Mouse (Mus musculus) limb, embryonic 13.5 days (tissue): Measurements from ENCODE around the gene Mipep. TPM values are rescaled to one million over a fixed set of nuclear protein-coding genes. Genes with fewer than 3 reads are reported as not detected.

Experiments used
- ATAC-seq: fragments of 200-750 bp; cut with Nextera tagmentation; 2 replicates; pipeline ENCODE4 v1.8.0; 2017; ENCODE audit warnings: low read depth, moderate number of reproducible peaks, moderate TSS enrichment; ENCODE audit not compliant: low FRiP score
- H3K27ac ChIP-seq: fragments of 300-500 bp; sonication (generic); 2 replicates; pipeline ENCODE4 v1.5.1; 2015; ENCODE audit warnings: inconsistent platforms, mild to moderate bottlenecking, moderate library complexity
- H3K27me3 ChIP-seq: fragments of 300-500 bp; sonication (generic); 2 replicates; pipeline ENCODE4 v1.6.1; 2015; ENCODE audit warnings: mild to moderate bottlenecking, inconsistent platforms
- H3K36me3 ChIP-seq: fragments of 300-500 bp; sonication (generic); 2 replicates; pipeline ENCODE4 v1.6.1; 2015; ENCODE audit warnings: inconsistent platforms, mild to moderate bottlenecking, moderate library complexity
- H3K4me1 ChIP-seq: fragments of 300-500 bp; sonication (generic); 2 replicates; pipeline ENCODE4 v1.6.1; 2015; ENCODE audit warnings: inconsistent platforms
- H3K4me2 ChIP-seq: fragments of 300-500 bp; sonication (generic); replicated peaks from 2 replicates; pipeline ENCODE4 v1.6.1; 2015; ENCODE audit warnings: inconsistent platforms, mild to moderate bottlenecking, moderate library complexity
- H3K4me3 ChIP-seq: fragments of 300-500 bp; sonication (generic); 2 replicates; pipeline ENCODE4 v1.5.1; 2015; ENCODE audit warnings: moderate library complexity, mild to moderate bottlenecking, inconsistent platforms
- H3K9ac ChIP-seq: fragments of 300-500 bp; sonication (generic); 2 replicates; pipeline ENCODE4 v1.6.1; 2015; ENCODE audit warnings: mild to moderate bottlenecking, inconsistent platforms
- H3K9me3 ChIP-seq: fragments of 300-500 bp; sonication (generic); 2 replicates; pipeline ENCODE4 v1.6.1; 2016; ENCODE audit warnings: inconsistent platforms
- WGBS: fragments of 180-500 bp; shearing (Covaris S2); methylation state at CpG from one replicate; pipeline ENCODE4 v1.1.7; 2015; 5-methylcytosine and 5-hydroxymethylcytosine counted together
- polyA plus RNA-seq: library from polyadenylated mRNA; unstranded; fragments of >200 nt; fragmentation: Nextera tagmentation; extraction: Ambion mirVana; gene quantifications from 2 replicates; pipeline ENCODE4 v1.2.1, GENCODE M21; 2015

Mipep gene
- polyA plus RNA-seq, result 18.4 and 19.0 TPM in 2 replicates

- ATAC-seq, result peak; percentile 92
- Histone ChIP-seq H3K27me3 (peaks cover 19% of the 10 kb centered on the region), H3K4me3 (peak within 1 kb of the TSS; percentile 75), H3K9me3 (no peaks in the 10 kb centered on the region), H3K4me2 (peak within 1 kb of the TSS; percentile 80), H3K27ac (no peak within 1 kb of the TSS), H3K9ac (peak within 1 kb of the TSS; percentile 70), H3K4me1 (peaks cover 5% of the 10 kb centered on the region), H3K36me3 (peaks cover 18% of the 10 kb centered on the region)
- WGBS, result under 1% methylated on average over 61 of the region's 61 CpGs
Measured at GRCm38 (mm10) chr14:60784427-60785315, at the start of gene Mipep. TSS of gene Mipep (plus strand) at chr14:60784573.

DNA sequence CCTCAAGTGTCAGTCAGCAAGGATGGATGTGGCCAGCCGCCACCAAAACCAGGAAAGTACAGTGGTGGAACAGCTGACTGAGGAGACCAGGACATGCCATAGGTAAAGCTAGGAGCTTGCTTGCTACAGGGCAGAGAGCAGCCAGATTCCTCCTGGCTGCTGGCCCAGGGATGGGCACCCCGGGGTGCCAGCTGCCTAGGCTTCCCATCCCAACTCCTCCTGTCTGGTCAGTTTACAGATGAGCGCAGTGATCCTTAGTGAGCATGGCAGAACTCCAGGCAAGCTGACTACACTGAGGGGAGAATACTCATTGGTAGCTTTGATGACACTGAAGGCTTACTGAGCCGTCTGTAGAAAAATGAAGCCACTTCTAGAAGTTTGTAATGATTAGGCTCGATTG, 49.2 kb upstream of the Mipep start:
- Histone ChIP-seq H3K9me3 (no peaks in the 10 kb centered on the region), H3K4me2 (no peak overlapping the region; the same call in 1 of the 2 replicates), H3K4me3 (no peak overlapping the region), H3K4me1 (peaks cover 67% of the 10 kb centered on the region), H3K36me3 (no peaks in the 10 kb centered on the region), H3K9ac (no peak overlapping the region), H3K27me3 (no peaks in the 10 kb centered on the region), H3K27ac (no peak overlapping the region)
- WGBS, result 70% methylated on average over 5 of the region's 5 CpGs
- no peak for ATAC-seq

DNA sequence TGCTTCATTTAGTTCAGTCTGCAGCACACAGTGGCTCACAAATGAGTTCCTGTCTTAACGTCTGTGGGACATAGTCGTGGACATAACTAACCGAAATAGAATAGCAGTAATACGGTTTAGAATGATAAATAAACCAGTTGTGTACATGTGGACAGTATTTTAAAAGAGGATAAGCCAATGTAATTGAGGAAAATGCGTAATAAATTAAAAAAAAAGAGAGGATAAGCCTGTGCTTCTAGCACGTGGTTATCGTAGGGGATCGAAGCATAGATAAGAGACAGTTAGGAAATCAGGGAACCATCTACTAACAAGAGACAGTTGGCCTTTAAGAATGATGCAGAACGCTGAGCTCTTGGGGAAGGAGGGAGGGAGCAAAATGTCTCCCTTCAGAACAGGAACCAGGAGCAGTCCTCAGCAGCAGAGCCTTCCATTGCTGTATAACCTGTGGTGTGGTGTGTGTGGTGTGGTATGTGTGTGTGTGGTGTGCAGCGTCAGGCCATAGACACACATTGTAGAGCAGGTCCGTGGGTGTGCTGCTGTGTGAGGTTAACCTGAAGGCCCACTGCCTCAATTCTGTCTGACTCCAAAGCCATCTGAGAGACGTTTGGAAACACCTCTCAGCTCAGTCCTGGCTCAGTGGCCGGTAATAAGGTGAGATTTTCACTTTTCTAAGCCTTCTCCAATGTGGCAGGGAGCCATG, 48.4 kb upstream of the Mipep start:
- 60% methylated on average over 13 of the region's 13 CpGs for WGBS
- Histone ChIP-seq H3K36me3 (no peaks in the 10 kb centered on the region), H3K4me1 (peaks cover 74% of the 10 kb centered on the region), H3K27ac (peak overlapping the region; percentile 83), H3K4me3 (no peak overlapping the region), H3K9me3 (no peaks in the 10 kb centered on the region), H3K27me3 (no peaks in the 10 kb centered on the region), H3K4me2 (peak overlapping the region; percentile 46), H3K9ac (no peak overlapping the region)
- 0 out of 2 replicates have a peak, but pooled peaks have one; percentile 1 for ATAC-seq

- WGBS, result 4% methylated on average over 4 of the region's 4 CpGs
- peak; percentile 34; the same call in 1 of the 2 replicates for ATAC-seq
- Histone ChIP-seq H3K9me3 (no peaks in the 10 kb centered on the region), H3K4me2 (peak overlapping the region; percentile 46), H3K27me3 (no peaks in the 10 kb centered on the region), H3K4me3 (no peak overlapping the region), H3K27ac (peak overlapping the region; percentile 83), H3K36me3 (no peaks in the 10 kb centered on the region), H3K9ac (no peak overlapping the region), H3K4me1 (peaks cover 80% of the 10 kb centered on the region)
Measured at GRCm38 (mm10) chr14:60736591-60737192, 47.7 kb upstream of the Mipep start.

- Histone ChIP-seq H3K36me3 (no peaks in the 10 kb centered on the region), H3K9me3 (no peaks in the 10 kb centered on the region), H3K27me3 (no peaks in the 10 kb centered on the region), H3K27ac (peak overlapping the region; percentile 83), H3K4me1 (peaks cover 80% of the 10 kb centered on the region), H3K4me3 (no peak overlapping the region), H3K4me2 (peak overlapping the region; percentile 46), H3K9ac (0 out of 2 replicates have a peak overlapping the region, but pooled peaks have one; percentile 8)
- WGBS, result 30% methylated on average over 7 of the region's 7 CpGs
- no peak for ATAC-seq
Measured at GRCm38 (mm10) chr14:60737202-60737611, 47.2 kb upstream of the Mipep start.

- Histone ChIP-seq H3K4me3 (no peak overlapping the region), H3K27me3 (no peaks in the 10 kb centered on the region), H3K4me2 (no peak overlapping the region), H3K9me3 (no peaks in the 10 kb centered on the region), H3K36me3 (no peaks in the 10 kb centered on the region), H3K9ac (no peak overlapping the region), H3K4me1 (peaks cover 74% of the 10 kb centered on the region), H3K27ac (peak overlapping the region; percentile 67)
- 53% methylated on average over 10 of the region's 10 CpGs for WGBS
- no peak for ATAC-seq
Measured at GRCm38 (mm10) chr14:60738434-60738938, 45.9 kb upstream of the Mipep start.

- no peaks in the 10 kb centered on the region for H3K9me3 ChIP-seq
- H3K4me1 ChIP-seq, result peaks cover 68% of the 10 kb centered on the region
- no peaks in the 10 kb centered on the region for H3K27me3 ChIP-seq
- H3K4me2 ChIP-seq, result no peak overlapping the region
- H3K27ac ChIP-seq, result no peak overlapping the region
- H3K36me3 ChIP-seq, result no peaks in the 10 kb centered on the region
- H3K9ac ChIP-seq, result no peak overlapping the region
- no peak overlapping the region for H3K4me3 ChIP-seq
- WGBS, result 2% methylated on average over 8 of the region's 9 CpGs
- ATAC-seq, result peak; percentile 59
Measured at GRCm38 (mm10) chr14:60739155-60739554, 45.2 kb upstream of the Mipep start.

- Histone ChIP-seq H3K9ac (no peak overlapping the region), H3K4me2 (no peak overlapping the region), H3K4me3 (no peak overlapping the region), H3K9me3 (no peaks in the 10 kb centered on the region), H3K4me1 (peaks cover 68% of the 10 kb centered on the region), H3K27me3 (no peaks in the 10 kb centered on the region), H3K36me3 (no peaks in the 10 kb centered on the region), H3K27ac (peak overlapping the region; percentile 70; the same call in 1 of the 2 replicates)
- 53% methylated on average over 12 of the region's 12 CpGs for WGBS
- no peak for ATAC-seq
Measured at GRCm38 (mm10) chr14:60739616-60740015, 44.8 kb upstream of the Mipep start.

DNA sequence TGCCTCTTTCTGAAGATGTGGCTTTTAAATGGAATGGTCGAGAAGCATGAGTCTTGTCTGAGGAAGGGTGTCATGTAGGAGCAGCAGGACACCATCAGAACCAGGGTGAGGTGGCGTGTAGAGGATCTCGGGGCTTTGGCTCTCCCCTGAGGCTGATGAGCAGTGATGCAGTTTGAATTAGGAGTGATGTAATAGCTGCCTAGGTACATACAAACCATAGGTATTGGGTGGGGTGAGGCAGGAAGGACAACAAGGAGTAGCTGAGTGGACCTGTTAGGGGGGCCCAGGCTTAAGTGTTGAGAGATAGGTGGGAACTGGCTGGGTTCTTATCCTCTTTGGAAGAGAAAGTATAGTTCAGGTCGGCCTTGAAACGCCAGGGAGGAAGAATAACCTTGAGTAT, 43.9 kb upstream of the Mipep start:
- Histone ChIP-seq H3K9me3 (no peaks in the 10 kb centered on the region), H3K9ac (no peak overlapping the region), H3K4me2 (no peak overlapping the region), H3K36me3 (no peaks in the 10 kb centered on the region), H3K27ac (no peak overlapping the region), H3K4me3 (no peak overlapping the region), H3K4me1 (peaks cover 64% of the 10 kb centered on the region), H3K27me3 (no peaks in the 10 kb centered on the region)
- ATAC-seq, result no peak
- 83% methylated on average over 5 of the region's 5 CpGs for WGBS

GRCm38 (mm10) chr14:60741033-60741432, 43.3 kb upstream of the Mipep start:
- Histone ChIP-seq H3K27ac (peak overlapping the region; percentile 28; the same call in 1 of the 2 replicates), H3K4me2 (no peak overlapping the region), H3K27me3 (no peaks in the 10 kb centered on the region), H3K36me3 (0 out of 2 replicates have a peak, but pooled peaks cover 2% of the 10 kb centered on the region), H3K9ac (no peak overlapping the region), H3K9me3 (no peaks in the 10 kb centered on the region), H3K4me3 (no peak overlapping the region), H3K4me1 (peaks cover 62% of the 10 kb centered on the region)
- 69% methylated on average over 8 of the region's 8 CpGs for WGBS
- no peak for ATAC-seq

DNA sequence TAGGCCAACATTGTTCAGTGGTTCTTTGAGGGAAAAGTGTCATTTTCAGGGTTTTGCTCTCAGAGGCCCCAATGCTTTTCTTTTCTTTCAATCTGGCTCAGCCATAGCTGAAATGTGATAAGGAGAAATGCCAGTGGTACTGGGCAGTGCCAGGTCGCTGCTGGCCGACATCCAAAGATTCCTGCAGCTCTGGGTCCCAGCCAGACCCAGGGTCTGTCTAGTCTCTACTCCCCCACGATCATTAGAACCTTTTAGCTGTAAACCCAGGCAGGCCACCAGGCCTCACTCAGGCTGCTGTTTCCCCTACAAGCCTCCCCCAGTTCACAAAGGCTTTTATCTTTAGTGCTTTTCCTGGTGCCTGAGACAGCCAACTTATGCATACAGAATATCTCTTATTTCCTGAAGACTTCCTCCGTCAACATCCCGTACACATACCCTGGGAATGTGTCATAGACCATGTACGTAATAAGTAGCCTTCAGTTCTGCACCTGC, 42.8 kb upstream of the Mipep start:
- H3K36me3 ChIP-seq, result 0 out of 2 replicates have a peak, but pooled peaks cover 5% of the 10 kb centered on the region
- H3K9me3 ChIP-seq, result no peaks in the 10 kb centered on the region
- no peak overlapping the region for H3K4me3 ChIP-seq
- peak overlapping the region; percentile 28; the same call in 1 of the 2 replicates for H3K27ac ChIP-seq
- WGBS, result 54% methylated on average over 6 of the region's 6 CpGs
- no peaks in the 10 kb centered on the region for H3K27me3 ChIP-seq
- no peak overlapping the region for H3K4me2 ChIP-seq
- H3K9ac ChIP-seq, result no peak overlapping the region
- no peak for ATAC-seq
- peaks cover 57% of the 10 kb centered on the region for H3K4me1 ChIP-seq
